Mouse (Mus musculus): Measurements from ENCODE around the gene Cdc34. TPM values are rescaled to one million over a fixed set of nuclear protein-coding genes. Genes with fewer than 3 reads are reported as not detected.

The Cdc34 gene
- polyA plus RNA-seq, 1 experiment, result 299 TPM

GRCm38 (mm10) chr10:79735361-79735760 lies 53.4 kb downstream of the Cdc34 start:
- Histone ChIP-seq H3K27ac (ENCODE audit: insufficient read depth, low read length) (no peak overlapping the region), H3K36me3 (ENCODE audit: control insufficient read depth, insufficient read depth, low read length, poor library complexity, severe bottlenecking) (peaks cover 21% of the 10 kb centered on the region), H3K4me1 (ENCODE audit: control insufficient read depth, insufficient read depth, low read length) (no peaks in the 10 kb centered on the region), H3K27me3 (ENCODE audit: control insufficient read depth, insufficient read depth, low read length, poor library complexity, severe bottlenecking) (no peaks in the 10 kb centered on the region), H3K4me3 (ENCODE audit: low read depth, low read length) (peak overlapping the region; percentile 40), H3K9ac (ENCODE audit: low read depth, poor library complexity, severe bottlenecking) (peak overlapping the region; percentile 46), H3K9me3 (replicated peaks; ENCODE audit: control insufficient read depth, insufficient read depth, low read length, poor library complexity, severe bottlenecking) (peaks cover 35% of the 10 kb centered on the region)
- TF ChIP-seq CTCF (IDR thresholded peaks at IDR 0.05; ENCODE audit: low read depth, low read length), result peak; percentile 26
- TF ChIP-seq POLR2A (IDR thresholded peaks at IDR 0.05; ENCODE audit: insufficient read depth, low read length), result no peak

GRCm38 (mm10) chr10:79736706-79737105 lies 54.7 kb downstream of the Cdc34 start:
- Histone ChIP-seq H3K9me3 (replicated peaks; ENCODE audit: control insufficient read depth, insufficient read depth, low read length, poor library complexity, severe bottlenecking) (peaks cover 48% of the 10 kb centered on the region), H3K4me3 (ENCODE audit: low read depth, low read length) (no peak overlapping the region), H3K9ac (ENCODE audit: low read depth, poor library complexity, severe bottlenecking) (no peak overlapping the region), H3K27me3 (ENCODE audit: control insufficient read depth, insufficient read depth, low read length, poor library complexity, severe bottlenecking) (no peaks in the 10 kb centered on the region), H3K4me1 (ENCODE audit: control insufficient read depth, insufficient read depth, low read length) (no peaks in the 10 kb centered on the region), H3K27ac (ENCODE audit: insufficient read depth, low read length) (no peak overlapping the region), H3K36me3 (ENCODE audit: control insufficient read depth, insufficient read depth, low read length, poor library complexity, severe bottlenecking) (peaks cover 34% of the 10 kb centered on the region)
- TF ChIP-seq CTCF (IDR thresholded peaks at IDR 0.05; ENCODE audit: low read depth, low read length), result no peak
- TF ChIP-seq EP300 (IDR thresholded peaks at IDR 0.05; ENCODE audit: insufficient read depth, low read depth, low read length), result no peak
- TF ChIP-seq POLR2A (IDR thresholded peaks at IDR 0.05; ENCODE audit: insufficient read depth, low read length), result no peak

Other genes with a start within 250 kb of the Cdc34 start
- not detected in 2 replicates for gene Vmn2r83, start 213.5 kb upstream of the Cdc34 start, polyA plus RNA-seq (2011; ENCODE audit: insufficient read depth, insufficient read length, low read depth, missing spikeins)
- gene Plpp2, start 148.4 kb upstream of the Cdc34 start, polyA plus RNA-seq (2011; ENCODE audit: insufficient read depth, insufficient read length, low read depth, missing spikeins), result 16.6 and 16.7 TPM in 2 replicates
- 40.1 and 55.7 TPM in 2 replicates for gene Mier2, start 127.0 kb upstream of the Cdc34 start, polyA plus RNA-seq (2011; ENCODE audit: insufficient read depth, insufficient read length, low read depth, missing spikeins)
- gene Theg, start 94.9 kb upstream of the Cdc34 start, polyA plus RNA-seq (2011; ENCODE audit: insufficient read depth, insufficient read length, low read depth, missing spikeins), result not detected in 2 replicates
- 0.58 and 0.88 TPM in 2 replicates for gene C2cd4c, start 68.2 kb upstream of the Cdc34 start, polyA plus RNA-seq (2011; ENCODE audit: insufficient read depth, insufficient read length, low read depth, missing spikeins)
- gene Shc2, start 44.3 kb upstream of the Cdc34 start, polyA plus RNA-seq (2011; ENCODE audit: insufficient read depth, insufficient read length, low read depth, missing spikeins), result 4.6 and 4.7 TPM in 2 replicates
- not detected in 2 replicates for gene Odf3l2, start 36.5 kb upstream of the Cdc34 start, polyA plus RNA-seq (2011; ENCODE audit: insufficient read depth, insufficient read length, low read depth, missing spikeins)
- 1.9 and 2.6 TPM in 2 replicates for gene Madcam1, start 17.6 kb upstream of the Cdc34 start, polyA plus RNA-seq (2011; ENCODE audit: insufficient read depth, insufficient read length, low read depth, missing spikeins)
- gene Tpgs1, start 12.8 kb upstream of the Cdc34 start, polyA plus RNA-seq (2011; ENCODE audit: insufficient read depth, insufficient read length, low read depth, missing spikeins), result 11.3 and 14.5 TPM in 2 replicates
- 2.8 and 3.6 TPM in 2 replicates for gene Gzmm, start 6.8 kb downstream of the Cdc34 start, polyA plus RNA-seq (2011; ENCODE audit: insufficient read depth, insufficient read length, low read depth, missing spikeins)
- 445 and 449 TPM in 2 replicates for gene Bsg, start 22.3 kb downstream of the Cdc34 start, polyA plus RNA-seq (2011; ENCODE audit: insufficient read depth, insufficient read length, low read depth, missing spikeins)
- gene Hcn2, start 34.4 kb downstream of the Cdc34 start, polyA plus RNA-seq (2011; ENCODE audit: insufficient read depth, insufficient read length, low read depth, missing spikeins), result 7.3 and 8.4 TPM in 2 replicates
- 21.9 and 23.0 TPM in 2 replicates for gene Polrmt, start 64.4 kb downstream of the Cdc34 start, polyA plus RNA-seq (2011; ENCODE audit: insufficient read depth, insufficient read length, low read depth, missing spikeins)
- 1.0 and 1.2 TPM in 2 replicates for gene Fgf22, start 72.9 kb downstream of the Cdc34 start, polyA plus RNA-seq (2011; ENCODE audit: insufficient read depth, insufficient read length, low read depth, missing spikeins)
- 49.6 and 61.5 TPM in 2 replicates for gene Rnf126, start 84.8 kb downstream of the Cdc34 start, polyA plus RNA-seq (2011; ENCODE audit: insufficient read depth, insufficient read length, low read depth, missing spikeins)
- gene Fstl3, start 95.1 kb downstream of the Cdc34 start, polyA plus RNA-seq (2011; ENCODE audit: insufficient read depth, insufficient read length, low read depth, missing spikeins), result 7.7 TPM in 2 replicates
- gene Prss57, start 108.8 kb downstream of the Cdc34 start, polyA plus RNA-seq (2011; ENCODE audit: insufficient read depth, insufficient read length, low read depth, missing spikeins), result not detected in 2 replicates
- gene Palm, start 111.4 kb downstream of the Cdc34 start, polyA plus RNA-seq (2011; ENCODE audit: insufficient read depth, insufficient read length, low read depth, missing spikeins), result 53.3 and 53.7 TPM in 2 replicates
- gene Misp, start 138.8 kb downstream of the Cdc34 start, polyA plus RNA-seq (2011; ENCODE audit: insufficient read depth, insufficient read length, low read depth, missing spikeins), result 4.0 and 6.4 TPM in 2 replicates
- gene Ptbp1, start 172.2 kb downstream of the Cdc34 start, polyA plus RNA-seq (2011; ENCODE audit: insufficient read depth, insufficient read length, low read depth, missing spikeins), result 628 and 695 TPM in 2 replicates
- 8.7 and 13.1 TPM in 2 replicates for gene Prtn3, start 192.3 kb downstream of the Cdc34 start, polyA plus RNA-seq (2011; ENCODE audit: insufficient read depth, insufficient read length, low read depth, missing spikeins)
- 6.4 and 8.3 TPM in 2 replicates for gene Plppr3, start 192.4 kb downstream of the Cdc34 start, polyA plus RNA-seq (2011; ENCODE audit: insufficient read depth, insufficient read length, low read depth, missing spikeins)
- gene Elane, start 204.1 kb downstream of the Cdc34 start, polyA plus RNA-seq (2011; ENCODE audit: insufficient read depth, insufficient read length, low read depth, missing spikeins), result not detected in 2 replicates
- gene Cfd, start 208.7 kb downstream of the Cdc34 start, polyA plus RNA-seq (2011; ENCODE audit: insufficient read depth, insufficient read length, low read depth, missing spikeins), result not detected in 2 replicates
- 17.4 and 17.5 TPM in 2 replicates for gene Med16, start 226.7 kb downstream of the Cdc34 start, polyA plus RNA-seq (2011; ENCODE audit: insufficient read depth, insufficient read length, low read depth, missing spikeins)
- gene Gm26602, start 228.7 kb downstream of the Cdc34 start, polyA plus RNA-seq (2011; ENCODE audit: insufficient read depth, insufficient read length, low read depth, missing spikeins), result not detected in 2 replicates
- 0.25 and 1.2 TPM in 2 replicates for gene Kiss1r, start 234.8 kb downstream of the Cdc34 start, polyA plus RNA-seq (2011; ENCODE audit: insufficient read depth, insufficient read length, low read depth, missing spikeins)
- 49.4 and 56.5 TPM in 2 replicates for gene R3hdm4, start 239.0 kb downstream of the Cdc34 start, polyA plus RNA-seq (2011; ENCODE audit: insufficient read depth, insufficient read length, low read depth, missing spikeins)
- 31.1 and 36.5 TPM in 2 replicates for gene Arid3a, start 244.8 kb downstream of the Cdc34 start, polyA plus RNA-seq (2011; ENCODE audit: insufficient read depth, insufficient read length, low read depth, missing spikeins)

Data from ES-Bruce4 (cell line).